Mouse (Mus musculus): ENCODE results near the gene Diaph3. TPM values are rescaled to one million over a fixed set of nuclear protein-coding genes. Genes with fewer than 3 reads are reported as not detected.

Diaph3 gene
- total and polyA plus RNA-seq, 3 experiments, result 16.2 to 36.9 (median 17.5) TPM

GRCm38 (mm10) chr14:87140327-87140962 is 590 bp downstream of the Diaph3 start (continued):
- no peak for TF ChIP-seq POLR2AphosphoS2 (IDR thresholded peaks at IDR 0.05; ENCODE audit: low read depth, low read length)
- TF ChIP-seq ELF1 (IDR thresholded peaks at IDR 0.05; ENCODE audit: low read depth, low read length), result no peak
- TF ChIP-seq TCF12 (IDR thresholded peaks at IDR 0.05; ENCODE audit: low read depth, low read length), result no peak

DNA sequence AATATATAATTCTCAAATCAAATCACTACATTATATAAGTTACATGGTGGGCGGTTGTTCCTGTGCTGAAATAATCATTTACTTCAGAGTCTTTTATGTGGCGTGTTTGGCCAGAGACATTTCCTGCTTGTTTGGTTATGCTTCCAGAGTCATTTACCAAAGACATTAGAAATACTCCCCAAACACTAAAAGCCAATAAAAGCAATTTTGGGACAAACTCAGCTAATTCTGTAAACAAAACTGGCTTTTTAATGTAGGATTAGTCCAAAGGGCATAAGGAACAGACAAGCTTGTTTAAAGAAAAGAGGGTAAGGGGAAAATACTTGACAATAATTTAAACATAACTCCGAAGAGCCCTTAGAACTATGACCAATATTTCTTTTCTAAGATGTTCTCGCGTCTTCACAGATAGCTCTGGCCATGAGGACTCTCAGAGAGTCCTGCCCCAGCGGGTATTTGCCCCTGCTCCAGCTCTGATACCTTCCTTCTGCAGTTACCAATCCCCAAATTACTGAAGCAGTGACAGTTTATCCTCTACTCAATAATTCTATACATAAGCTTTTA is 14.9 kb downstream of the Diaph3 start:
- dilution Hi-C loops (cut with MboI; ENCODE audit: extremely low pct_ligation_motif_present, extremely low pct_unique_long_range_greater_than_20kb, low sequenced_read_pairs), result no loop called here
- no peak overlapping the region for H3K4me2 ChIP-seq (ENCODE audit: insufficient read depth, low read depth, poor library complexity, severe bottlenecking)
- no peaks in the 10 kb centered on the region for H3K27me3 ChIP-seq (replicated peaks)
- H3K9me3 ChIP-seq (replicated peaks; ENCODE audit: low read length), result no peaks in the 10 kb centered on the region
- TF ChIP-seq TCF12 (IDR thresholded peaks at IDR 0.05; ENCODE audit: low read depth, low read length), result no peak
- no peak for TF ChIP-seq MXI1 (IDR thresholded peaks at IDR 0.05; ENCODE audit: low read depth, low read length)
- no peak for TF ChIP-seq MAFK (IDR thresholded peaks at IDR 0.05; ENCODE audit: insufficient replicate concordance, low read length)
- no peak for TF ChIP-seq ELF1 (IDR thresholded peaks at IDR 0.05; ENCODE audit: low read depth, low read length)
- no peak for TF ChIP-seq JUND (conservative IDR thresholded peaks at IDR 0.05; ENCODE audit: low read depth, low read length)
- TF ChIP-seq KAT2A (IDR thresholded peaks at IDR 0.05; ENCODE audit: insufficient replicate concordance, low read length), result no peak
- TF ChIP-seq NRF1 (IDR thresholded peaks at IDR 0.05; ENCODE audit: low read depth, low read length), result no peak
- TF ChIP-seq ETS1 (conservative IDR thresholded peaks at IDR 0.05; ENCODE audit: low read depth, low read length), result no peak
- no peak for TF ChIP-seq ZMIZ1 (IDR thresholded peaks at IDR 0.05; ENCODE audit: low read depth, low read length)
- no peak for TF ChIP-seq MYC (IDR thresholded peaks at IDR 0.05; ENCODE audit: low read depth, low read length)
- TF ChIP-seq JUN (IDR thresholded peaks at IDR 0.05; ENCODE audit: insufficient read depth, low read depth, low read length), result no peak
- no peak for TF ChIP-seq SMC3 (IDR thresholded peaks at IDR 0.05; ENCODE audit: low read depth, low read length)
- TF ChIP-seq HCFC1 (IDR thresholded peaks at IDR 0.05; ENCODE audit: low read depth, low read length), result no peak
- no peak for TF ChIP-seq POLR2A (IDR thresholded peaks at IDR 0.05; ENCODE audit: low read depth, low read length)
- TF ChIP-seq PAX5 (IDR thresholded peaks at IDR 0.05; ENCODE audit: low read length), result no peak
- no peak for TF ChIP-seq IRF4 (IDR thresholded peaks at IDR 0.05; ENCODE audit: low read depth, low read length)
- TF ChIP-seq ZNF384 (IDR thresholded peaks at IDR 0.05; ENCODE audit: low read depth, low read length), result no peak
- no peak overlapping the region for H3K9ac ChIP-seq (ENCODE audit: insufficient read depth, low read depth)
- H3K4me3 ChIP-seq (replicated peaks in 1 of 3; ENCODE audit: low read depth in 2 of 3, low read length in 2 of 3, poor library complexity in 1 of 3), result no peak overlapping the region
- no peak for DNase-seq (ENCODE audit: extremely low read depth)
- in situ Hi-C loops (cut with MboI; ENCODE audit: low pct_ligation_motif_present, low pct_unique_long_range_greater_than_20kb, low sequenced_read_pairs), result no loop called here
- H3K36me3 ChIP-seq (replicated peaks in 1 of 2; ENCODE audit: control insufficient read depth in 1 of 2, insufficient read depth in 1 of 2, low read length in 1 of 2), result peaks cover 0 to 41% of the 10 kb centered on the region in 2 experiments
- H3K79me2 ChIP-seq (replicated peaks; ENCODE audit: control insufficient read depth, extremely low read depth, insufficient read depth, poor library complexity, severe bottlenecking), result peaks cover 20% of the 10 kb centered on the region
- peaks cover 5 to 40% of the 10 kb centered on the region in 2 experiments; a peak in 3 of 4 replicates for H3K4me1 ChIP-seq (ENCODE audit: control insufficient read depth in 1 of 2, insufficient read depth in 2 of 2)
- H3K27ac ChIP-seq (ENCODE audit: insufficient read depth, low read depth), result no peak overlapping the region
